Mouse (Mus musculus): ENCODE results near the gene Rorb. TPM values are rescaled to one million over a fixed set of nuclear protein-coding genes. Genes with fewer than 3 reads are reported as not detected.

Rorb gene
- polyA plus RNA-seq, 2 experiments from 2014 or later: 0.28 to 0.63 TPM

GRCm38 (mm10) chr19:19004023-19004656 is 106.9 kb downstream of the Rorb start:
- ATAC-seq: no peak

GRCm38 (mm10) chr19:18998966-18999365 is 112.0 kb downstream of the Rorb start:
- ATAC-seq: no peak

GRCm38 (mm10) chr19:18997711-18998110 is 113.3 kb downstream of the Rorb start:
- no peak for ATAC-seq

DNA sequence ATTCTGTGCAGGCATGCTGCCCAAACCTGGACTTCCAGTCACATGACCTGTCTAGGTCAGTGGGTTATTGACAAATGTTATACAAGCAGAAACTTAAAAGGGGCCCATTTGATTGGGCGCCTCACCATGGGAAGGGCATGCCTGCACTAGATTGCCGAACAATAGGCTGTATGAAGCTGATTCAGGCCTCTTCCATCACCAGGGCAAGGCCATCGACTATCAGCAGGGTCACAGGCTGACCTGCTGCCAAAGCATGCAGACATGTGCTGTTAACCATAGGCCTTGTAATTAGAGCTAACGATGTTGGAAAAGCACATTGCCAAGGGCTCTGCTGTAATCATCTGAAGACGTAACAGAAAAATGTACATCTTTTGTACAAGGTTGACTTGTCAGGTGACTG is 131.0 kb downstream of the Rorb start:
- no peak for ATAC-seq

DNA sequence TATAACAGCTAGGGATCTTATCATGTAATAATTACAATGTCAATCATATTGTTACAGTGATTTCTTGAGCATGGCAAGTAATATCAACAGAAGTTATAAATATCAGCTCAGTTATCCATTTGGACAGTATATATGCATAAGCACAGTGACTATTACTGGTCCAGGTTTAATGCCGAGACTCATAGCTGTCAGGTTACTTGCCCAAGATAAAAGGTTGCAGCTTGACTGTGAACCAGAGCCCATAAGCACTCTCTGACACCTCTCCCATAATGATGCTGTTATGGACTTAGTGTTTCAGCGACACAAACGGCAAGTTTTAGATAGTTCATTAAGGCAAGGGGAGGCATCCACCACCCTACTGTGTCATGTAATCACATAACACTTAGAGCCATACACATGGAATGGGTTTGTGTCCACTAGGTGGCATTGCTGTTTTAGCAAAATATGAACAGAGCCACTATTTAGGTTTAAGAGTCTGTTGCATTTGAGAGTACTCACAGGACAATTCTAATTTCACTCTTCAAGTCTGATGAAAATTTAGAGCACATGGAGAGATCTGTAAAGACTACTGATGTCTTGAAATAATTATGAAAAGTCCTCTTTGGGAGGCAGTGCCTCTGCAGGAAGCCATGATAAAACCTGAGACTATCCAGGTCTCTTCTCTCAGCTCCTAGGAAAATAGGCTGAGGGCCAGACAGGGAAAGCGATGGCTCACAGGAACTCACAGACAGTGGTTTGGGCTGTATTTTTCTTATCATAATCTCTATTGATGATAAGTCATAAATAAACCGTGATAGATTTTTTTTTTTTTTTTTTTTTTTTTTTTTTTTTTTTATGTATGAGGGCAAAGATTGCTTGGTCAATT is 136.0 kb downstream of the Rorb start:
- no peak for ATAC-seq

- no peak for ATAC-seq
Measured at GRCm38 (mm10) chr19:18969386-18969785, 141.6 kb downstream of the Rorb start.

DNA sequence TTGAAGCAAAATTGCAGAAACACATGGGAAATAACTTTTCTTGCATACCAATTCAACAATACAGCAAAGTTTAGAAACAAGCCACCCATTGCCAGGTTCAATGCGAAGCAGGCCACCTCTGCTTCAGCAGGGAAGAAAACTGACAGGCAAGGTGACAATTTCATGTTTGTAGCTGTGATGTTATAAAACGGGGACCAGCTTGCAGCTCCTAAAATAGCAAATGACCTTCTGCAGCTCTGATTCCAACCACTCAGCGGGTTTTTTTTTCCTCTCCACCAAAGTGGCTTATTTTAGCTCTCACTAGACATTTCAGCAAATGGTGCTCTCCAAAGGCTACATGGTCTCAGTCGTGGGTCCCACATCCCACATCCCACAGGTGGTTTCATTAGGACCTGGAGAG is 143.7 kb downstream of the Rorb start:
- ATAC-seq: no peak

DNA sequence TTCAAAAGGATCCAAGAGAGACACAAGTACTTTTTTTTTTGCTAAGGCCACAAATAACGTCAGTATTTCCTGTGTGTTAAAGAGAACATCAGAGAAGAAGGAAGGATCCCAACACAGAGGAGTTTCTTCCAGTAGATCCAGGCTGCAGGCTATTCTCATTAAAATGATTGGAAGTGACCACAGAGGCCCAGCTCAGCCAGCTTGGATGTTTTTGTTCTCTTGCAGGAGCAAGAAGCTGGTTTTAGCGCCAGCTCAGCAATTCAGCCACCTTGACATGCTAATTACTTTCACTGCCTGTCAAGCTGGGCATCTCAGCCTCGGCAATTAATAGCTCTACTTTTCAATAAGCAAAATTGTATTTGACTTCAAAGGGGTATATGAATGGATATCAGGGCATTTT is 151.1 kb downstream of the Rorb start:
- no peak for ATAC-seq

DNA sequence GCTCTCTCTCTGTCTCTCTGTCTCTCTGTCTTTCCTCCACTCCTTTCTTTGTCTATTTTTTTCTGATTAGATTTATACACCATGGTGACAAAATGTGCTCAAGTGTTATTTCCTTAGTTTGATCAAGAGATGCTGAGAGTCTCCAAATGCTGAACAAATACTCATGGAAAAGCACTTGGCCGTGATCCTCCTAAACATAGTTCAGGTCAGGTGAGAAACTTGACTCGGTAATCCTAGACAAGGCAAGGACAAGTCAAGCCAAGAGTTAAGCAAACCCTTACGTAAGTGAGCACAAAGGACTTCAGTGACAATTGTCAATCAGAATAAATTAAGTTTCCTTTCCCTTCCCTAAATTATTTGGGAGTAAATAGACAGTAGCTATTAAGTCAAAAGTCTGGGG is 158.2 kb downstream of the Rorb start:
- no peak for ATAC-seq

GRCm38 (mm10) chr19:18947193-18947592 is 163.8 kb downstream of the Rorb start:
- ATAC-seq: no peak

GRCm38 (mm10) chr19:18945265-18945664 is 165.7 kb downstream of the Rorb start:
- ATAC-seq: no peak

DNA sequence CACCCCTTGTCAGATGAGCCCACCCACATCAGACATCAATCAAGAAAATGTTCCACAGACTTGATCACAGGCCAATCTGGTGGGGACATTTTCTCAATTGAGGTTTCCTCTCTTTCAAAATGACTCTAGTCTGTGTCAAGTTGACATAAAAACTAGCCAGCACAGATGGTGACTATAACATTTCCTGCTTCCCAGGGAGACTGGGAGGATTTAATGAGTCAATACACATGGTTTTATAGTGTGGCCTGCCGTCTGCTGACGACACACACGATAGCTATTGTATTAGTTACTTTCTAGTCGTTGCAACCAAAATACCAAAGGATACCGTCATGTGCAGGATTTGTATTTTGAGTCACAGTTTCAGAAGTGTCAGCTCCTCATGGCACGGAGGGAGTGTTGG is 169.6 kb downstream of the Rorb start:
- no peak for ATAC-seq

DNA sequence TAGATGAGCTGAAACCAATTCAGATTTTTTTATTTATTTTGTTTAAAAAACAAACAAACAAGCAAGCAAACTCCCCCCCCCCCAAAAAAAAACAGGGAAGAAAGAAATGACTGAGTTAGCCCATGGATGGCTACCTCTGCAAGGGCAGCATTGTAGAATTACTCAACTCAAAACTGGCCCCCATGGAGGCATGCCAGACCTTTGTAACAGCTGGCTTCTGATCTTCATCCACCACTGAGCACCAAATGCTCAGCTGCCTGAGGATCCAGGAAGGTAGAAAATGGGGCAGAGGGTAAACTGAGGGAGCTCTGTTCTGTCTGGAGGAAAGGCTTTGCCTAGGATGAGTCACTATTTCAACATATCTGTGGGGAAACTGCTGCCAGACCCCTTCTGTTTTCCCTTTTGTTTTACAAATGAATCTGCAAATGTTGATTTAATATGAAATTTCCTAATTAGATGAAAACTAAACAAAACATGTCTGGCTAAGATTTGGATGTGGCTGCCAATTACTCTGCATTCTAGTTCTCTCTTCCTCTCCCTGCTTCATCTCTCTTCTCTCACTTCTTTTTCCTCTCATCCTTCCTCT is 199.1 kb downstream of the Rorb start:
- no peak for ATAC-seq

GRCm38 (mm10) chr19:18909641-18910040 is 201.4 kb downstream of the Rorb start:
- no peak for ATAC-seq

DNA sequence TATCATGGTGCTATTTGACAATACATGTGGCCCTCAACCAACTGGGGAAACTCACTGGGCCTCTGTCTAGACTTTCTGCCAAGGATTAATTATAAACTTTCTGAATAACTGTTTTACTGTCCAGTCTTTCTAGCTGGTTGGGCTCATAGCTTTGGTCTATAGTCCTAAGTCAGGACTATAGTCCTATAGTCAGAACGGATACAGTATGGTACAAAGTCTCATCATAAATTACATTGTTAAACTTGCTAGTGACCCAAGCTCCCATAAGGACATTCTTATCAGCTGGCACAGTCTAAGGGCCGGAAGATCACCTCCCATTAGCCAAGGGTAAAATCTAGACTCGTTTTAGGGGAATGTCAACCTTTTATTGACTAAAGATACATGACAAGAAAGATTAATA is 205.5 kb downstream of the Rorb start:
- ATAC-seq: no peak

- ATAC-seq: no peak
Measured at GRCm38 (mm10) chr19:18902694-18903067, 208.3 kb downstream of the Rorb start.

DNA sequence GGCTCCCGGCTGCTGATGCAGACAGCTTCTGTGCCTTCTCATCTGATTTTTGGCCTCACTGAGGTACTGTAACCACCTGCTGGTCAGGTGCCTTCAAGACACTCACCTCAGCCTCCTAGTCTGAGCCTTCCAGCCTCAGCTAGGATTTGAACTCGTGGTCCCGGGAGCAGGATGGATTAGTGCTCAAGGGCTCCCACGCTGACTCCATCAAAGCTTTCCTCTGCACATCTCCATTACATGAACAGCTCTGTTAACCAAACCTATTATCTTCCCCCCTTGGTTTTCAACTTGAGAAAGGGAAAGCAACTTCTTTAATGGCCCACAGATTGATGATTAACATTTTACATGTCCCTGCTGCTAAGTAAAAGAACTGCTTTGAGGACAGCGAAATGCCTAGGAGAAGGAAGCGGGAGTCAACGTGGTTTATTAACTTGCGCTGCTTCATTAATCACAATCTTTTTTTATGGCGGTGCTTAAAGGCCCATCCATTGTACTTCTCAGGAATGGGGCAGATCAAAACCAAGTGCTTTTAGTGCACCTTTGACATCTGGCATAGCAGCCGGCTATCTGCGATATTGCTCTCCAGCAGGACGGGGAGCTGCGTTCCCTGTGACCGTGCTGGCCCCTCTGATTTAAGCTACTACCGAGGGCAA is 208.8 kb downstream of the Rorb start:
- no peak for ATAC-seq

GRCm38 (mm10) chr19:18898238-18898637 is 212.8 kb downstream of the Rorb start:
- ATAC-seq: no peak

GRCm38 (mm10) chr19:18890216-18890615 is 220.8 kb downstream of the Rorb start:
- no peak for ATAC-seq

DNA sequence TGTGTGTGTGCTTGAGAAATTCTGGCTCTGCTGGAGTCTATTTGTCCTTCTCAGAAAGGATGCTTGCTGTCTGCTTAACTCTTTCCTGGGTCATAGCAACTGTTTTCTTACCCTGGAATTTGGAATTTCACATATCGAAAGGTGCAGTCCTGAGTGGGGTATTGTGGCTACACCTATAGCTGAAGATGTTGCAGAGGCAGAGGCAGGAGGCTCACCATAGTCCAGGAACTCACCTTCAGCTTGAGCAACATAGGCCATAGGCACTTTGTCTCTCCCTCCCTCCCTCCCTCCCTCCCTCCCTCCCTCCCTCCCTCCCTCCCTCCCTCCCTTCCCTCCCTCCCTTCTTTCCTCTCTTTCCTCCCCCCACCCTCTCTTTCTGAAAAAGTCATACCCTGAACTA is 221.4 kb downstream of the Rorb start:
- no peak for ATAC-seq

GRCm38 (mm10) chr19:18889117-18889627 is 221.8 kb downstream of the Rorb start:
- ATAC-seq: no peak

GRCm38 (mm10) chr19:18888491-18889116 is 222.4 kb downstream of the Rorb start:
- ATAC-seq: no peak
